ENCODE assay signal across 35 mouse cellular contexts in genomic region chr13:100026013-100026412, GRCm38 (mm10).
"Had no signal": no experiment of that assay in that cellular context is flagged by ENCODE, and none has a peak within 500 bp of the region (broad histone marks: within the 10 kb centered on the region; RNA-seq: fewer than 3 reads in every experiment).

No protein-coding gene starts in this region.

- H3K4me2 ChIP-seq: heart, embryonic 11.5 days; heart, embryonic 12.5 days; heart, embryonic 13.5 days; heart, embryonic 15.5 days; hindbrain, embryonic 12.5 days; hindbrain, embryonic 13.5 days; hindbrain, embryonic 14.5 days; hindbrain, embryonic 15.5 days; intestine, embryonic 15.5 days; kidney, embryonic 15.5 days had no signal

- H3K4me3 ChIP-seq: heart, embryonic 10.5 days; heart, embryonic 12.5 days; heart, embryonic 13.5 days; heart, embryonic 15.5 days; hindbrain, embryonic 10.5 days; hindbrain, embryonic 12.5 days; hindbrain, embryonic 13.5 days; hindbrain, embryonic 15.5 days; intestine, embryonic 15.5 days; kidney, embryonic 15.5 days; layer of hippocampus, adult 2 months had no signal

- H3K9me3 ChIP-seq: heart, embryonic 10.5 days; heart, embryonic 12.5 days; heart, embryonic 13.5 days; heart, embryonic 15.5 days; hindbrain, embryonic 10.5 days; hindbrain, embryonic 12.5 days; hindbrain, embryonic 13.5 days; hindbrain, embryonic 15.5 days; intestine, embryonic 15.5 days; kidney, embryonic 15.5 days had no signal

- ATAC-seq: hindbrain, embryonic 16.5 days; hindbrain, postnatal 0 days; inflammation-experienced regulatory T-cells, adult 6 months; intestine, embryonic 15.5 days; intestine, embryonic 16.5 days; intestine, postnatal 0 days had no signal

- H3K9ac ChIP-seq: heart, embryonic 12.5 days; heart, embryonic 13.5 days; heart, embryonic 15.5 days; hindbrain, embryonic 12.5 days; hindbrain, embryonic 13.5 days; hindbrain, embryonic 14.5 days; hindbrain, embryonic 15.5 days; intestine, embryonic 15.5 days; kidney, embryonic 15.5 days had no signal

- H3K27me3 ChIP-seq: heart, embryonic 12.5 days; heart, embryonic 13.5 days; heart, embryonic 15.5 days; hindbrain, embryonic 12.5 days; hindbrain, embryonic 13.5 days; hindbrain, embryonic 15.5 days; intestine, embryonic 15.5 days; kidney, embryonic 15.5 days had no signal

- H3K4me1 ChIP-seq: heart, embryonic 10.5 days; heart, embryonic 12.5 days; heart, embryonic 13.5 days; heart, embryonic 15.5 days; hindbrain, embryonic 10.5 days; hindbrain, embryonic 12.5 days; hindbrain, embryonic 13.5 days; hindbrain, embryonic 15.5 days; intestine, embryonic 15.5 days; kidney, embryonic 15.5 days had no signal

- DNase-seq: heart, postnatal 10 days; heart, postnatal 14 days; heart, postnatal 36 days; heart, postnatal 4 days; kidney, adult 11 months; kidney, adult 18-20 months; kidney, adult 2 months; kidney, adult 8-10 months; kidney, adult 9 months; kidney, postnatal 10 days; kidney, postnatal 14 days; kidney, postnatal 25 days; kidney, postnatal 36 days; kidney, postnatal 4 days; layer of hippocampus, adult 9-11 months; layer of hippocampus, postnatal 36 days had no signal

- H3K27ac ChIP-seq: heart, embryonic 10.5 days; heart, embryonic 13.5 days; heart, embryonic 15.5 days; hindbrain, embryonic 10.5 days; hindbrain, embryonic 12.5 days; hindbrain, embryonic 13.5 days; hindbrain, embryonic 14.5 days; hindbrain, embryonic 15.5 days; hindbrain, postnatal 0 days; intestine, embryonic 15.5 days; kidney, embryonic 15.5 days; kidney, postnatal 0 days; layer of hippocampus, adult 2 months had no signal
